Mouse (Mus musculus): ENCODE results near the gene Rpp25l.

DNA sequence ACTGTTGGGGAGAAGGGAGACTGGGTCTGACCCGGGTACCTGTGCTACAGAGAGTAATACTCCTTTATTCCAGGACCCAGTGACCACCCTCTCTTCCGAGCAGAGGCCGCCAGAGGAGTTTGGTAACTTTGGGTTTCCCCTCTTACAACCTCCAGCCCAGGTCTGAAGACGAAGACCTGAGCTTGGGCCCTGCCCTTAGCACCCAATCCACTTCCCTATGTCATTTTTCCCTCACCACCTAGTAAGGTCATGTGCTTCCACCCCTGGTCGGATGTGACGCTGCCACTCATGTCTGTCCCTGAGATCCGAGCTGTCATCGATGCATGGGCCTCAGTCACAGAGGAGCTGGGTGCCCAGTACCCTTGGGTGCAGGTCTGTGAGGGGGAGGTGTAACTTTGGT is 43.1 kb upstream of the Rpp25l start:
- TF ChIP-seq CTCF (IDR thresholded peaks at IDR 0.05; ENCODE audit: low read depth, low read length): no peak
- no peak for TF ChIP-seq POLR2A (IDR thresholded peaks at IDR 0.05; ENCODE audit: extremely low read depth, insufficient read depth, low read length)

Measured in liver, adult 2 months (tissue).